Mouse (Mus musculus): Measurements from ENCODE around the gene Midn.

The Midn gene

GRCm38 (mm10) chr10:80170601-80171021, 22.5 kb downstream of the Midn start:
- DNase-seq (ENCODE audit: low read depth, low spot score), result no peak

GRCm38 (mm10) chr10:80171252-80171651, 23.2 kb downstream of the Midn start:
- DNase-seq (ENCODE audit: low read depth, low spot score), result no peak

- DNase-seq (ENCODE audit: low read depth, low spot score), result no peak
Observed at GRCm38 (mm10) chr10:80171760-80172526, 23.9 kb downstream of the Midn start.

- peak; percentile 92 for DNase-seq (ENCODE audit: low read depth, low spot score)
Observed at GRCm38 (mm10) chr10:80172527-80173292, 24.6 kb downstream of the Midn start, which contains the start of gene 1600002K03Rik. Gene 1600002K03Rik, plus strand, starts transcription at chr10:80172944.

- DNase-seq (ENCODE audit: low read depth, low spot score), result no peak
Observed at GRCm38 (mm10) chr10:80173358-80173757, 25.3 kb downstream of the Midn start.

- no peak for DNase-seq (ENCODE audit: low read depth, low spot score)
Observed at GRCm38 (mm10) chr10:80173955-80174640, 26.0 kb downstream of the Midn start.

- DNase-seq (ENCODE audit: low read depth, low spot score), result no peak
Observed at GRCm38 (mm10) chr10:80174705-80175104, 26.6 kb downstream of the Midn start.

GRCm38 (mm10) chr10:80175536-80176269, 27.6 kb downstream of the Midn start:
- DNase-seq (ENCODE audit: low read depth, low spot score), result no peak

GRCm38 (mm10) chr10:80176270-80176834, 28.3 kb downstream of the Midn start:
- no peak for DNase-seq (ENCODE audit: low read depth, low spot score)

GRCm38 (mm10) chr10:80177441-80178279, 29.6 kb downstream of the Midn start:
- DNase-seq (ENCODE audit: low read depth, low spot score), result no peak

- DNase-seq (ENCODE audit: low read depth, low spot score), result no peak
Observed at GRCm38 (mm10) chr10:80179068-80180051, 31.3 kb downstream of the Midn start, which contains the start of gene Efna2. Gene Efna2, plus strand, starts transcription at chr10:80179482.

GRCm38 (mm10) chr10:80180288-80180687, 32.2 kb downstream of the Midn start:
- no peak for DNase-seq (ENCODE audit: low read depth, low spot score)

GRCm38 (mm10) chr10:80180823-80181222, 32.8 kb downstream of the Midn start:
- DNase-seq (ENCODE audit: low read depth, low spot score), result no peak

GRCm38 (mm10) chr10:80182547-80182946, 34.5 kb downstream of the Midn start:
- no peak for DNase-seq (ENCODE audit: low read depth, low spot score)

GRCm38 (mm10) chr10:80186649-80187048, 38.6 kb downstream of the Midn start:
- DNase-seq (ENCODE audit: low read depth, low spot score), result no peak

- no peak for DNase-seq (ENCODE audit: low read depth, low spot score)
Observed at GRCm38 (mm10) chr10:80187739-80188138, 39.7 kb downstream of the Midn start.

- no peak for DNase-seq (ENCODE audit: low read depth, low spot score)
Observed at GRCm38 (mm10) chr10:80188453-80189024, 40.5 kb downstream of the Midn start.

- DNase-seq (ENCODE audit: low read depth, low spot score), result no peak
Observed at GRCm38 (mm10) chr10:80189999-80190398, 41.9 kb downstream of the Midn start.
